Mouse (Mus musculus) embryo, embryonic 11.5 days (tissue): ENCODE measurements at regions not wholly inside any gene's neighbourhood (a gene's known extent, or its start where the extent isn't known, plus 50 kb on each side); places are given as distances from the start of the nearest gene placed in this dataset.

ENCODE experiments used
- DNase-seq: peaks from one replicate; pipeline ENCODE4 v3.0.0-alpha.2; 2012; ENCODE audit warnings: low read depth, low spot score

DNA sequence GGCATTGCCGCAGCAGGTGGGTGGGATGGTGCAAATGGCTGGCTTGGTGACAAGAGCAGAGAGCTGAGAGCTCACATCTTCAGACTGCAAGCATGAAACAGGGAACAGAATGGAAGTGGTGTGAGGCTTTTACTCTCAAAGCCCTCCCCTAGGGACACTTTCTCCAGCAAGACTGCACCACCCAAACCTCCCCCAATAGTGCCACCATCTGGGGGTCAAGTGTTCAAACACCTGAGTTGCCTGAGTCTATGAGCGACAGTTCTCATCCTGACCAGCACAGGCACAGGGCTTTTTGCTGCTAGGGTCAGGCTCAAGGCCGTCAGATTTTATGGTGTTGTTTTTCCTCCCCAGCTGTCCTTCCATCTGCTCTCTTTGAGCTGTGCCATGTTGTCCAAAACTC is 337.9 kb upstream of the Eif4g2 start:
- no peak for DNase-seq

DNA sequence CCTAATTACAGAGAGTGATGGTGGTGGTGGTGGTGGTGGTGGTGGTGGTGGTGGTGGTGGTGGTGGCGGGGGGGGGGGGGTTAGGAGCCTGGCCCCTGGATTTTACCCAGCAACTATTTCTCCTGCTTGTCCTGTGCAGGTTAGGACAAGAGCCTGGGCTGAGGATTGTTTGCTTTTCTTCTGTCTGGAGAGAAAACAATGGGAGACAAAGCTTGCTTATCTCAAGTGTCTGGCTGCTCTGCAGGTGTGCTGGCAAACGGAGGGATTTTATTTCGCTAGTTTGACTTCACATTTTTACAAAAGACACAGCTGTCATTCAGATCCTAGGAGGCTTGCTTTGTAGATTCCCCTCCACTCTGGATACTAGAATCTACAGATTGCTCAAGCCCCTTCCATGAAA is 334.9 kb upstream of the Eif4g2 start:
- DNase-seq = no peak

DNA sequence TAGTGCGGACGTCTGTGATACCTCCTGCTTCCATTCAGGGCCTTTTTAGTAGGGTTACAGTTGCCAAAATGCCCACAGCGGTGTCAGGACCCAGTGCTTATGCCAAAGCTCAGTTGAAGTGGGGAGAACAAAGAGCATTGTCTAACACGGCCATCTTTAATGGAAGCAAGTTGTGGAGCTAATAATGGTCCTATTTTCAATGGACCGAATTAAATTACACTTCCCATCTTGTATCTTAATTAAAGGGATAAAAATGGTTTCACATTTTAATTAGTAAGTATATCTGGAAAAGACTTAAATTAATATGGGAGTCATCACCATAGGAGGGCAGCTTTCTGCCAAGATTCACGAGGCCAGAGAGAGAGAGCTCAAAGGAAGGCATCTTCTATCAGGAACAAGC is 333.2 kb upstream of the Eif4g2 start:
- no peak for DNase-seq

DNA sequence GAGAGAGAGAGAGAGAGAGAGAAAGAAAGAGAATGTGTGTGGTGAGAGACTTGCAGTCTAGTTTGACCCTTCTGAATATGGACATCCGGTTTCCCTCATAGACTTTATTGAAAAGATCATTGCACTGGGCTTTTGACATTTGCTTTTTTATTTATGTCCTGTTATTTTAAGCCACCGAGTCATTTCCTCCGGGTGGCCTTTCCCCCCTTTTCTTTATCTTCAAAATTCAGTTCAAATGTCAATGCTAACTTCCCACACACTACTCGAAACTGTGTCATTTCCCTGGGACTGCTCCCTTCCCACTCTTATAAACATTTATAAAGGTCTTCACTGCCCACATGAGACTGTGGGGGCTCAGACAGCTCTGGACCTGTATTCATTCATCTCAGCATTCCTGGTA is 330.9 kb upstream of the Eif4g2 start:
- DNase-seq = no peak

DNA sequence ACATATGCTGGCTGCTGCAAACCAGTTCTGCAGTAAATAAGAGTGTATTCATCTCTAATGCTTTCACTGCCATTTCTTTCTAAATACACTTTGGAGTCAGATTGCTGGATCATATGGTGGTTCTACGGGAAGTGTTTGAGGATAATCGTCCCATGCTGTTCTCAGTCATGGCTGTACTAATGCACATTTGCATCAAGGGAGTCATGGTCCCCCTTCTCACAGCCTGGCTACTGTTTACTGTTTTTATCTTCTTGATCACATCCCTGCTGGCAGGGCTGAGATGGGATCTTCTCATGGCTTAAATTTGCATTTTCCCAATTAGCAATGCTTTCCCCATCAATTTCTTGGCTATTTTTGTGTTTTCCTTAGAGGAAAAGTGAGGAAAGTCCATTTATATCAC is 330.1 kb upstream of the Eif4g2 start:
- DNase-seq = no peak

DNA sequence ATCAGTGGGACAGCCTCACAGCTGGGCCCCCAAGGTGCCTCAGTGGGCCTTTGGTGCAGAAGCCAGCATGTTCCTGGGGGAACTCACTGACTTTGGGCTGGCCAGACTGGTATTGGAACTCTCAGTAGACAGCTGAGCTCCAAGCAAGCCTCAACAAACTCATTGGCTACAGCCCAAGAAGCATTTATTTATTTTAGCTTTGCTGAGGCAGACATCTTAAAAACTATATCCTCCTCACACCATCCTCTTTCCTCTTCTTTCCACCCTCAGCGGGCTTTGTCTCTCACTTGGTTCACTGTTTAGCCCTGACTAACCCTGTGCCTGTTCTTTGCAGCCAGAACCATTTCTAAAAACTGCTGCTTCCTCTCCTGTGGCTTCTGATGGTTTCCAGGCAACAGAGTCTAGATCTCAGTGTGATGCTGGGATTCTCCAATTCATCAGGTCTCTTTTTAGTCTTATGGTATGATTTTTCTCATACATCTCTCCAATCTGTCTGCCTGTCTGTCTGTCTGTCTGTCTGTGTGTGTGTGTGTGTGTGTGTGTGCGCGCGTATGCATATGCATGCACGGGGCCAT is 328.6 kb upstream of the Eif4g2 start:
- DNase-seq = no peak

DNA sequence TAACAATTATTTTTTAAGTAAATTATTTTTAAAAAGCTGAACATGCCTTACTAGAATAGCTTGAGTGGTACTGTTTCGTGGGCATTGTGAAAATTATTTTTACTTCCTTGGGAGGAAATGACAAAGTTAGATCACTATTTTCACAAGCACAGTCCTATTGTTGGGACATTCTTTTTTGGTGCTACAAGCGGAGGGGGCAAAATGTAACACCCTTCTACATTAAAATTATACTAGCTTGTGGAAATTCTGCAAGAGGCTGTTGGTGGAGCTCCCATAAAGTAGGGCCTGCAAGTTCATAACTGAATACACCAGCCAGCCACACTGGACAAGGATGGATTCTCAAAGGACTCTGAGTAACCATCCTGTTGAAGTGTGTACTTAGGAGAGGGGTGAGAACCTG is 313.1 kb upstream of the Eif4g2 start:
- no peak for DNase-seq

DNA sequence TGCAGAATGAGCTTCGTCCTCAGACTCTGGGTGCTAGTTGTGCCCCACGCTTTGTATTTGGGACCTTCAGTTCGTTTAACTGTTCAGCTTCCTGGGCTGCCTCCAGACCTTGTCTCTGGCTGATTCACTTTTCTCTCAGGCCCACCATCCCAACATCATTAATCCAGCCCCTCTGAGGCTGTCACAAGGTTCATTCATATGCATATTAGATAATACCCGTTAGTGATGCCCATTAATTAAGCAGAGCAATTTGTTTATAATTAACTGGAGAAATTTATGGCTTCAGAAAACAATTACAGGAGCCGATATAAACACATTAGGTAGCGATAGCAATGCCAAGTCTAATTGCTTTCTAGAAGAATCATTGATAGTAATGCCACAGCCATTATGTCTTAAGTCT is 312.3 kb upstream of the Eif4g2 start:
- no peak for DNase-seq

DNA sequence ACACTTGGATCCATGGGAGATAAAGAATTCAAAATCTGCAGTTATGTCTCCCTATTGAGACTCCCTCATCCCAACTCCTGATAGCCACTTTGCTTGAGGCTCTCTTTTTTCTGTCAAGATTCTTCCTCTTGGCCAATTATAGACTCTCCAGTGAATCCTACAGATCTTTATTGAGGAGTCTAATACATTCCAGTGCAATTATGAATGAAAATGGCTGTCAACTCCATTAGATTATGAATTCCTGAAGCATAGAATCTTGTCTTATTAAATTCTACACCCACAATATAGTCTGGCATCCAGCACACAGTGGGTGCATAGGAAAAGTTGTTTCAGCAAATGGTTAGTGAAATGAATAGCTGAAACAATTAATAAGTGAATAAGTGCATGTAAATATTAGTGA is 311.0 kb upstream of the Eif4g2 start:
- DNase-seq = no peak

DNA sequence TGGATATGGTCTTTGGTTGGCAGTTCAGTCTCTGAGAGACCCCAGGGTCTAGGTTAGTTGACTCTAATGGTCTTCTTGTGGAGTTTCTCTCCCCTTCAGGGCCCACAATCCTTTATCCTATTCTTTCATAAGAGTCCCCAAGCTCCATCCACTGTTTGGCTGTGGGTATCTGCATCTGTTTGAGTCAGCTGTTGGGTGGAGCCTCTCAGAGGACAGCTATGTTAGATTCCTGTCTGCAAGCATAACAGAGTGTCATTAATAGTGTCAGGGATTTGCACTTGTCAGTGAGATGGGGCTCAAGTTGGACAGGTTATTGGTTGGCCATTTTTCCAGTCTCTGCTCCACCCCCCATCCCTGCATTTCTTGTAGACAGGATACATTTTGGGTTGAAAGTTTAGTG is 306.9 kb upstream of the Eif4g2 start:
- DNase-seq = no peak

DNA sequence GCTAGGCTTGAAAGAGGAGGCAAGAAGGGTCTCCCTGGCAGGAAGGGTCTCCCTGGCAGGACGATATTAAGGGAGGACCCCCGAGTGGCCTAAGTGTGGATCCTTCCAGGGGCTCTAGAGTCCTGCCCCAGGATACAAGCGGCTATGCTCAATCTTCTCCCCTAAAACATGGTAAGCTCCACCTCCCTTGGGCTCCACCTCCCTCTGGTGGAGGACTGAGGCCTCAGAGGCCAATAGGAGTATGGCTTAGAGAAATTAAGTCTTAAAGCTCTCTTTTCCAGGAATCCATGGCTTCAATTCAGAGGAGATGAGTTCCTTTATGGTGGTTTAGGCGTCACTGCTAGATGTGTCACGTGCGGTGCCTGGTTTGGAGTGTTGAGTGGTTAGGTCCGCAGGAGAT is 291.7 kb upstream of the Eif4g2 start:
- DNase-seq = no peak

DNA sequence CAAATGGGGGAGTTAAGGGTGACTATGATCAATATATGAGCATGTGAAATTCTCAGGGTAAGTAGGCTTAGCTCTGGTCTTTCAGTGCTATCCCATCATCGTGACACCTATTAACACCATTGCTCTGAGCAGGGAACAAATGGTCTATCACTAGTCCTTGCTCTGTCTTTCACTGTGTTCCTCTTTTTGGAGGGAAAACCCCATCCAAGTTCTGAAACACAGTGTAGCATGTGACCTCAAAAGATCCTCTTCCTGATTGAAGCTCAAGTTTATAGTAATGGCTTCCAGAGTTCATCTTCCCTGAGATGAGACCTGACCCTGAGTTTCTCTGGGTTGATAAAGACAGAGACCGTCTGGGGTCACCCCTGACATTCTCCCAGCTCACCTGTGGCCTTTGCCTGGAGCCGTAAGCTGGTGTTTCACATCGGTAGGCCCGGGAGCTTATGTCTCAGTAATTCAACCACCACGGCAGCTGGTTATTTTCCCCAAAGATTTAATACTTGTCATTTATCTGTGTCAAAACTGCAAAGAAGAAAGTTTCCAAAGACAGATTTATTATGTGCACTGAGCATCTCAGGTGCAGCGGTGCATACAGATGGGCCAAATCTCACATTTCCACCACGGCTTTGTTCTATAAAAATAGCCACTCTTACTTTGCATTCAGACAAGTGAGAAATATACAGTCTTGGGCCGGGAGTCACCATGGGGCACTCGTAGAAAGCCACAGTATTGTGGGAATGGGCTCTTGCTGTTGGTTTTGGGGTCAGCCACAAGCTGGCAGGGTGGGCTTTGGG is 290.7 kb upstream of the Eif4g2 start:
- no peak for DNase-seq

DNA sequence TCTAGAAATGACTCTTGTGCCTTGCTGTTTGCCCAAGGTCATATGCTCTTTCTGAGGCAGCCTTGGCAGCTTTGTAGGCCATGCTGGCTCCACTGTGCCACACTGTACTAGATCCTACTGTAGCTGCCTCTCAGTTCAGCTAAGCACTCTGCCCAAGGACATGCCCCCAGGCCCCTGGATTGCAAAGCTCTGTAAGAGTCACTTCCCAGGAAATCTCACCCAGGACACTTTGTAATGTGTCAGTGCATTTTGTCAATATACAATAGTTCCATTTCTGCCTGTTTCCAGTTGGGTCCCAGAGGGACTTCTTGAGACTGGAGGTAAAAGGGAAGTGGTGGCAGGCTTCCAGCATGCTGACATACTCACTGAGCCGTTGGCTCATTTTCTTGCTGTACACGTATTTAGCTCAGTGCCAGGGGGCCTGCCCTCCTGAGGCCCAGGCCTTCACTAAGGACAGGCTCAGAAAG is 287.6 kb upstream of the Eif4g2 start:
- DNase-seq = no peak

DNA sequence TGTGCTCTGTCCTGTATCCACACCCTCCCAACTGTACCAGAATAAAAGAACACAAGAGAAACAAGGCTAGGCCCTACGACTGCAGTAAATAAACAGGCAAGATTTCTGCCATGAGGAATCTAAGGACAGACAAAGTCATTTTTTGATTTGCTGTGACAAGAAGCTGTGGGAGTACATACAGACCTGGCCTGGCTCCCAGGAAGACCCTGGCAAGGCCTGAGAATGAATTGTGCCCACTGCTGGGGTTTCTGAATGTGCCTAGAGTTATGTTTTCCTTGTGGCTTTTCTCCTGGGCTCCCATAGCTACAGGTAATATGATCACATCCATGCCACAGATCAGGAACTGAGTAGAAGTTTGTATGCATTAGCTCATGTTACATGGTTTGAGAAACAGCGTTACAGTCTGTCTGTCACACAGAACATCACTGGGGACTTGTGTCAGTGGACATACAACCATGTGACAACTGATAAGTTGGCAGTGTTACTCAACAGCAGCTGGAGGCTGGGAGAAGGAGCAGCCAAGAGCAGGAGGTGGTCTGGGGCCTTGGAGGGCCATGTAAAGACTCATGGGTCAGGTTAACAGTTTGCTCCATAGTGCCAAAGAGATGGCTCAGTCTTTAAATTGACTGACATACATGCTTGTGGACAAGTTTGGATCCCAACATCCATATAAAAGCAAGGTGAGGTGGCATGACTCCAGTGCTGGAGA is 285.6 kb upstream of the Eif4g2 start:
- no peak for DNase-seq

DNA sequence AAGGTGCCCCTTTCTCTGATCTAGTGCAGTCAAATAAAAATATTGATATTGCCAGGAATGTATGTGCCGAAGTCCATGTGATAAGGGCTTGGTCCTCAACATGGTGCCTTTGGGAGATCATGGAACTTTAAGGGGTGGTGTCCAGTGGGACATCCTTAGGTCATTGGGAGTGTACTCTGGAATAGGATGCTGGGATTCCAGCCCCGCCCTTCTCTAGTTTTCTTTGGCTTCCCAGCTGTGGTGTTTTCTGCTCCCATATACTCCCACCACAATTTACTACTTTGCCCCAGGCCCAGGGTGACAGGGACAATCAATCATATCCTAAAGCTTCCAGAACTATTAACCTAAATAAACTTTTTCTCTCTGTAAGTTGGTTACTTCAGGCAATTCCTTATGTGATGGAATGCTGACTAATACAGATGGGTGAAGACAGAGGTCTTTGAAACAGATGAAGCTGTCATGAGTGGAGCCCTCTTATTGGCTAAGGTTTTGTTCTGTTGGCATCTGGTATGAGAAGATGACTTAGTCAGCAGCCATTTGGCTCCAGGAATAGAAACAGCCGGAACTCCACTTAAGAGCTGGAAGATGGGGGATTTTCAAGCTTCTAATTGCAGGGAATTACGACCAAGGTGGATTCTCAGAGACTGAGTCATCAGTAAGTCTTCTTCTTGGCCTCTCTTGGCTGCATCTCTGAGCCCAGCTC is 284.3 kb upstream of the Eif4g2 start:
- DNase-seq = no peak

DNA sequence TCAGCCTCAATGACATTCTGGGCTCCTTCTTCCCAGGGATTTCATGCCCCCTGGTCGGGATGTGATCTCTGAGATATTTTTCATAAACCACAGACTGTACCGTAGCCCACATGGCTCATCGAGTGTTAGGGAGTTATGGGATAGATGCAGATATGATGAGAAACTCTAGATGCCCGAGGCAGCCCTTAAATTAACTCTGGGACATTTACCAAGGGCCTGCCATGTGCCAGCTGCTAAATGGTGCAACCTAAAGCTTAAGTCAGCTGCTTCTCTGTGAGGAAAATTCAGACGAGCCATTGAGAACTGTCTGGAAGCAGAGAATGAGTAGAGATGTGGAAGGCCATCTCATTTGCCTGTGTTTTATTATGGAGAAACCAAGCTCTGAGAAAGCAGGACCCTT is 282.6 kb upstream of the Eif4g2 start:
- no peak for DNase-seq

DNA sequence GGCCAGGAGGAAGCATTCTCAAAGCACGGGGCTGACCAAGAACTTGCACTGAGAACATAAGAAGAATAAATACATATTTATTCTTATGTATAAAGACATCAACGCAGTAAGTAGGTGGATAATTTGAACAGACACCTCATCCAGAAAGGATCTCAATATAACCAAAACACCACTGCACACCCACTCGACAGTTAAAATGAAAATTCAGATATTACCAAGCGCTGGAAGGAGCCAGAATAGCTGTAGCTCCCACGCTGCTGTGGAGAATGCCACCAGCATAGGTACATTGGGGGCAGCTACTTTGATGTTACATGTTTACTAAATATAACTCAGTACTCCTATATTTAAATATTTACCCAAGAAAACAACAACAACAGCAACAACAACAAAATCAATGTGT is 280.4 kb upstream of the Eif4g2 start:
- DNase-seq = no peak

DNA sequence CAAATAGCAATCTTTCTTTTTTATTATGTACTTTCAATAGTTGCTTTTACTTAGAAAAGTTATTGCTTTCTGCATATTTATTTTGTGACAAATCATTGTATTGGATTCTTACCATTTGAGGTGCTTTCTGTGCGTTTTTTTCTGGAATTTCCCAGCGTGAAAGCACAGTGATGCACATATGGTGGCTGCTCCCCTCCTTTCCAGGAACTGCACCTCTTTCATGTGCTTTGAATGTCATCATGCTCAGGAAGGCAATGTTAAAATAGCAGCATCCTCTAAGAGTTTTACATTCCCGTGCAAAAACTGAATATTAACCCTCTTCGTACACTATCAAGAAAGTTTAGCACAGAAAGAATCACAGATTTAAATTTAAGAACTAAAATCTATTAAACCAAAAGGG is 279.8 kb upstream of the Eif4g2 start:
- DNase-seq = no peak

DNA sequence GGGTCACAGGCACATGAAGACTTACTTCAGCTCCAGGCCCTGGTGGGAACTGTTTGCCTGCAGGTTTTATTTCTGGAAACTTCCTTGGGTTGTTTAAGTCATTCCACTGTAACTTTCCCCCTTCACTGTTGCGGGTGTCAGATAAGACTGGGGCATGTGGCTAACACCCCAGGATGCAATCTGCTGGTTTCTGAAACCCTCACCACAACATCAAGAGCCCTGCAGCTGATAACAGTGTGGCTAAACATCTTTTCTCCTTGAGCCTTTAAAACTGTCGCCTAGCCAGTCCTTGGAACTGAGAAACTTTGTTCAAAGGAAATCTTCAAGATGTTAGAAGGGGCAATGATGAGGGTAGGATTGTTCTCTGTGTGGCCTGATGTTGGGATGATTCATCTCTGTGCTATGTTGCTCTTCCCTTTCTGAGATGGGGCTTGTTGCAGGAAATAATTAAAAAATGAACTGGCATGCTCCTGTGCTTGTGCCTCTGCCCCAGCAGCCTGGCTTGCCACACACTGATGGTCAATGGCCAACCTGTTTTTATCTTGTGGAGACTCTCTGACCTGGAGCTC is 272.3 kb upstream of the Eif4g2 start:
- DNase-seq = no peak

DNA sequence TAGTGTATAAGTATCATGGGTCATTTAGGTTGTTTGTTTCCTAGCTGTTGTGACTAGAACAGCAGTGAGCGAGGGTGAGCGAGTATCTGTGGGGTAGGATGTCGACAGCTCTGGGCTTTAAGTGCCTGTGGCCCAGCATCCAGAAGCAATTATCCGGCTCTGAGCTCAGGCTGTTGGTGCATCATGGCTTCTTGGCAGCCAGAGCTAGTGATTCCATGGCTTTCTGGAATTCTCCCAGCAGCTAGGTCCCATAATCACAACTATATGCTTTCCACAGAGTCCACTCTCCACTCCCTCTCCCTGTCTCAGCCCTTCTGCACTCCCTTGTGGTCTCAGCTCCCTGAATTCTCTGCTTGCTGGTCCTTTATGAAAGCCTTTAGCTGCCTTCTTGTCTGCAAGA is 271.2 kb upstream of the Eif4g2 start:
- no peak for DNase-seq

DNA sequence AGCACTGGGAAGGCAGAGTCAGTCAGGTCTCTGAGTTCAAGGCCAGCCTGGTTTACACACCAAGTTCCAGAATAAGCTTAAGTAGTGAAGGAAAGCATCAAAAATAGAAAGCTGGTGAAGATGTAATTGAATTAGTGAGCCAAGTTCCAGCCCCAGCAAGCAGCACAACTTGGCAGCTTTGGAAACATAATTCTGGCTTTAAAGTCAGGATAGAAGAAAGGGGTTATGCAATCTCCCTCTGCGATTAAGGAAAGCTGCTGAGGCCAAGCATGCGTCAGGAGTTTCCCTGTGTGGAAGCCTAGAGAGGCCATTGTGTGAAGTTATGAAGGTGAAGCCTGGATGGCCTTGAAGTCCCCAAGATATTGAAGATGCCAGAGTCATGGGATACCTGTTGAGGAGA is 269.3 kb upstream of the Eif4g2 start:
- DNase-seq = no peak

DNA sequence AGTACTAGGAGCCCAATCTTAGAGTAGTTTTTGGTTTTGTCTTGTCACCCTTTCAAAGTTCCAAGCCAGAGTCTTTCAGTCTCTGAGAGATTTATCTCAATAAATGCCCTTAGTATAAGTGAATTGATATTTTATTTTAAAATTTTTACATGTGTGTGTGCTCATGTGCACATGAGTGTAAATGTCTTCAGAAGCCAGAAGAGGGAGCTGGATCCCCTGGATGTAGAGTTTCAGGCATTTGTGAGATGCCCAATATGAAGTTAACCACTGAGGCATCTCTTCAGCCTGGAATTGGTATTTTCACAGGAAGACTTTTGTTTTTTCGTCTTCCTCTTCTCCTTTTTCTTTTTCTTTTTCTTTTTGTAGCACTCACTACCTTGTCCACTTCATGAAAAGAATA is 262.3 kb upstream of the Eif4g2 start:
- no peak for DNase-seq
